Mouse (Mus musculus) 416B (cell line): ENCODE data around the gene Cfhr2.
"Not testable (repeated sequence)": the region's sequence is repeated elsewhere in the genome, so short reads cannot be mapped to it uniquely, and the experiment has no call there.

Source experiments
- DNase-seq: peaks from one replicate; pipeline ENCODE4 v3.0.0; 2011; ENCODE audit warnings: low read depth

The Cfhr2 gene

DNA sequence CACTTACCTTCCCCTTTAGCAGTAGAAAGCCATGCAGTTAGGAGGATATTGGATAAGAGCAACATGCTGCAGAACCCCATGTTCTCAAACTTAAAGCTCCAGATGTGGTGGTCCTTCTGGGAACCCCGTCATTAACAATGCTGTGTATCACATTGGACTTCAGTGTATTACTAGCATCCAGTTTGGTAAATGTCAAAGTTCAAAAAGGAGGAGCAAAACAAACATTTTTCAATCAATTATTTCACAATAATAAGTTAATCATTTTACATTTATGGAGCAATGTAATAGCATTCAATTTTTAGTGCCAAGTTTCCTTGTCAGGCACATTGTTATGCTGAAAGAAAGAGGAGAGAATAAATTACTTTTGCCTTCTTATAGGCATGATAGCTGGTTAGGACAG lies at the start of gene Cfhr2:
Cfhr2 (minus strand) TSS at position 155 of the 400 bp plus-strand sequence.
- no peak for DNase-seq

DNA sequence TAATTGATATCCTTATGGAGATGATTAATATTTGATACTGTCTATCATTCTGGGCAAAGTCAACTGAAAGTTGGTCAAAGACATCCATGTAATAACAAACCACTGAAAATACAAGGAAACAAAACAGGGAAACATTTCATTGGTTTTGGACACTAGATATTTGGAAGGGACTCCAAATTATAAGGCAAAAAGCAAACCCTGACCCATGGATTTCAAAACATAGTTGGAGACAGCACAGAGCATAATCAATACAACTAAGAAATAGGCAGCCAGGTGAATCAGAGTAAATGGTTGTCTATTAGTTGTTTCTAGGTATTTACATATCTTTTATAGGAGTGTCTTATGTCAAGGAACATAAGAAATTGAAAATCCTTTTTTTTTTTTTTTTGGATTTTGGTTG lies 5.2 kb upstream of the Cfhr2 start:
- DNase-seq, result no peak

DNA sequence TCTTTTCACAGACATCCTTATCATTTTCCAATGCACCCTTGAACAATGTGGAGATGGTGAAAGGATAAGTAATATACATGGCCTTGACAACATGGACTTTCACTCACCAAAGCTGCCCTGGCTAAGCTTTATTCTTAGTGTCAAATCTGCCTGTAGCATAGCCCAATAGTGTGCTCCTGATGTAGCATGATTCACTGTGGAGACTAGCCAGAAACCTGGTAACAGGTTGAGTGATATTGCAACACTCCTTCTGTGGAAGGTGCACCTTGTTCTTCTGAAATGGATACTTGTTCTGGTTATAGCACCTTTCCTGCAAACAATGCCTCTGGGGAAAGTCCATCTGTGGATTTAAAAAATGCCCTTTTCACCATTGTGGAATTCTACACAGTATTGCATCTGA lies 1.7 kb upstream of the Cfhr2 start:
- DNase-seq, result no peak

DNA sequence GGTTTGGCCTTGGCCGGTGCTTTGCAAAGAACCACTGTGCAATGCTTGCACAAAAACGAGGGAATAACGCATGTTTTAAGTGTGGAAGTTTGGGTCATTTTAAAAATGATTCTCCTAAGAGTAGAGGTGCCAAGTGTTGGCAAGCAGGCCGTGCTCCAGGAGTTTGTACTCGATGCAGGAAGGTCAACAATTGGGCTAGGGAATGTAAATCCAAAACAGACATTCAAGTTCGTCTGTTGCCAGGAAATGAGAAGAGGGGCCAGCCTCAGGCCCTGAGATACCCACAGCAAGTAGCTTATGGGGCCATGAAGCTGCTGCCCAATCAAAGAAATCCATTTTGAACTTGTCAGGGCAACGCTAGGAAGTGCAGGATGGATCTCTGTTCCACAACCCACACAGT lies 18.8 kb downstream of the Cfhr2 start:
- DNase-seq, result no peak

DNA sequence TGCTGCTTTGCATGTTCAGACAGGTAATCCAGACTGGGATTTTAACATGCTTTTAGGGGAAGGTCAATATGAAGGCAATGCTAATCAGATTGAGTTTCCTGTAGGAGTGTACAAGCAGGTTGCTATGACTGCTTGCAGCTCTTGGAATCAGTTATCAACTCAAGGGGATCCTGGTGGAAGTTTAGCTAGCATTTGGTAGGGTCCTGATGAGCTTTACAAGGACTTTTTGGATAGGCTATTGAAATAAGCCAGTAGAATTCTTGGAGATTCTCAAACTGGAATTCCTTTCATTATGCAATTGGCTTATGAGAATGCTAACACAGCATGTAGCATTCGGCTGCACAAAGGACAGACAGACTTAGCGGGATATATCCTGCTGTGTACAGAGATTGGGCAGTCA lies 19.2 kb downstream of the Cfhr2 start:
- no peak for DNase-seq

DNA sequence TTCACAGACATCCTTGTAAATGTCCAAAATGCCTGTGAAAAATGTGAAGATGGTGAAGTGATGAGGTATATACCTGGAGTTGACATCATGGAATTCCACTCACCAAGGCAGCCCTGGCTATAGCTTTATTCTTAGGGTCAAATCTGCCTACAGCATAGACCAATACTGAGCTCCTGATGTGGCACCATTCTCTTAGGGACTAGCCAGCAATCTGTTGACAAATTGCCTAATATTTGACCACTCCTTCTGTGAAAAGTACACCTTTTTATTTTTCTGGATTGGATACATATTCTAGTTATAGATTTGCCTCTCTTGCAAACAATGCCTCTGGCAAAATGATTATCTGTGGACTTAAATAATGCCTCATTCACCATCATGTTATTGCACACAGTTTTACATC lies 49.9 kb downstream of the Cfhr2 start:
- no peak for DNase-seq

DNA sequence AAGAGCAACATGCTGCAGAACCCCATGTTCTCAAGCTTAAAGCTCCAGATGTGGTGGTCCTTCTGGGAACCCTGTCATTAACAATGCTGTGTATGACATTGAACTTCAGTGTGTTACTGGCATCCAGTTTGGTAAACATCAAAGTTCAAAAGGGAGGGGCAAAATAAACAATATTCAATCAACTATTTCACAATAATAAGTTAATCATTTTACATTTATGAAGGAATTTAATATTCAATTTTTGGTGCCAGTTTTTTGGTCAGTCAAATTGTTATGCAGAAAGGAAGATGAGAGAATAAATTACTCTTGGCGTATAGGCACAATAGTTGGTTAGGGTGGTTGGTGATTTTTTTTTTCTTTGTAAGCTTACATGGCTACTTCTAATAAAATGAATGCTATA lies 77.4 kb downstream of the Cfhr2 start, which contains the start of gene Gm4788:
Gm4788 (minus strand) TSS at position 101 of the 400 bp plus-strand sequence.
- DNase-seq, result no peak

DNA sequence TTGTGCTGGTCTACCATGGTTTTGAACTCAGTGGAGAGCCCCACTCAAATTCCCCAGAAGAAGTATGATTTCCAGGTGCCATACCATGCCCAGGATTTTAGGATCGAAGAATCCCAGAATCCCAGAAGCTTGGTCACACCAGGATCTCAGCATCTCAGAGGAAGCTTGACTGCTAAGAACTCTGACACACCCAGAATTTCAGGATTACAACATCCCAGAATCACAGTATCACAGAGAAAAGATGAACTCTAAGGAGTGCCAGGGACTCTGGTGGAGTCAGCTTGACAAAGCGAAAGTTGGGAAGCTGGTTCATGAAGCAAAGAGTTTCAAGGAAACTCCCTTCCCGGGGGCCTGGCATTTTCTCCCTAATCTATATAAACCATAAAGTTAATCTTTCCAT lies 88.6 kb downstream of the Cfhr2 start:
- DNase-seq, result not testable (repeated sequence)
